Mouse (Mus musculus) heart, postnatal 0 days (tissue): ENCODE data around the gene Spag4.

Experiments
- CTCF ChIP-seq: IDR thresholded peaks from 2 replicates; pipeline ENCODE4 v1.5.1; 2016; ENCODE audit warnings: antibody characterized with exemption, control low read depth, low read depth
- EP300 ChIP-seq: IDR thresholded peaks from 2 replicates; pipeline ENCODE4 v1.6.1; 2016; ENCODE audit warnings: antibody characterized with exemption, low read depth

DNA sequence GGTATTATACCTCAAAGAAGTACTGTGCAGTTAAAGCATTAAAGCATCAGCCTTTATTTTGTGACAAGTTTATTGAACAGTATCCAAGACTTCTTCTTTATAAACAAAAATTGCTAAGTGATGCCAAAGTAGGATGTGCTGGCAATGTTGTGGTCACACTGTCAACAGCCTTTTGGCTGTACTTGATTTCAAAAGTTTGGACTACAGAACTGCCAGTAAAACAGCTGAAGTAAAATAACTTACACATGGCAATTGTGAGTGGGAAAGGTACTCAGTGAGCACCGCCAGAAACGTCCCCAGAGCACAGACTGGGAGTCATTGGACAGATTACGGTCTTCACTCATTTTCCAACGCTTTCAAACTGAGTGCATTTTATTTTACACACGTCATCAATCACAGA is 27.0 kb downstream of the Spag4 start:
- TF ChIP-seq CTCF = no peak
- no peak for TF ChIP-seq EP300
